Mouse (Mus musculus): Measurements from ENCODE around the gene Lpar3.
"Not testable (repeated sequence)": the region's sequence is repeated elsewhere in the genome, so short reads cannot be mapped to it uniquely, and the experiment has no call there.

The Lpar3 gene

GRCm38 (mm10) chr3:146209759-146210158 lies 11.0 kb upstream of the Lpar3 start:
- not testable (repeated sequence) for DNase-seq (ENCODE audit: low spot score)

GRCm38 (mm10) chr3:146211141-146211747 lies 9.5 kb upstream of the Lpar3 start:
- DNase-seq (ENCODE audit: low spot score): no peak

GRCm38 (mm10) chr3:146211964-146212363 lies 8.8 kb upstream of the Lpar3 start:
- DNase-seq (ENCODE audit: low spot score): no peak

- no peak for DNase-seq (ENCODE audit: low spot score)
Observed at GRCm38 (mm10) chr3:146213336-146213735, 7.4 kb upstream of the Lpar3 start.

GRCm38 (mm10) chr3:146216561-146216960 lies 4.2 kb upstream of the Lpar3 start:
- DNase-seq (ENCODE audit: low spot score): no peak

- DNase-seq (ENCODE audit: low spot score): no peak
Observed at GRCm38 (mm10) chr3:146224271-146224670, 3.5 kb downstream of the Lpar3 start.

- DNase-seq (ENCODE audit: low spot score): no peak
Observed at GRCm38 (mm10) chr3:146225061-146225761, 4.4 kb downstream of the Lpar3 start.

- DNase-seq (ENCODE audit: low spot score): no peak
Observed at GRCm38 (mm10) chr3:146227427-146227826, 6.7 kb downstream of the Lpar3 start.

- DNase-seq (ENCODE audit: low spot score): no peak
Observed at GRCm38 (mm10) chr3:146228559-146229310, 8.0 kb downstream of the Lpar3 start.

- DNase-seq (ENCODE audit: low spot score): no peak
Observed at GRCm38 (mm10) chr3:146232708-146233107, 11.9 kb downstream of the Lpar3 start.

- no peak for DNase-seq (ENCODE audit: low spot score)
Observed at GRCm38 (mm10) chr3:146233741-146234140, 13.0 kb downstream of the Lpar3 start.

- DNase-seq (ENCODE audit: low spot score): no peak
Observed at GRCm38 (mm10) chr3:146234530-146234929, 13.8 kb downstream of the Lpar3 start.

GRCm38 (mm10) chr3:146236280-146236679 lies 15.5 kb downstream of the Lpar3 start:
- DNase-seq (ENCODE audit: low spot score): no peak

GRCm38 (mm10) chr3:146237676-146238075 lies 16.9 kb downstream of the Lpar3 start:
- no peak for DNase-seq (ENCODE audit: low spot score)

GRCm38 (mm10) chr3:146244630-146245029 lies 23.9 kb downstream of the Lpar3 start:
- DNase-seq (ENCODE audit: low spot score): no peak

GRCm38 (mm10) chr3:146246557-146246956 lies 25.8 kb downstream of the Lpar3 start:
- DNase-seq (ENCODE audit: low spot score): no peak

- no peak for DNase-seq (ENCODE audit: low spot score)
Observed at GRCm38 (mm10) chr3:146246992-146247391, 26.2 kb downstream of the Lpar3 start.

- DNase-seq (ENCODE audit: low spot score): no peak
Observed at GRCm38 (mm10) chr3:146249895-146250294, 29.1 kb downstream of the Lpar3 start.

GRCm38 (mm10) chr3:146251771-146252170 lies 31.0 kb downstream of the Lpar3 start:
- DNase-seq (ENCODE audit: low spot score): no peak

GRCm38 (mm10) chr3:146253736-146254320 lies 33.1 kb downstream of the Lpar3 start:
- no peak for DNase-seq (ENCODE audit: low spot score)

- DNase-seq (ENCODE audit: low spot score): no peak
Observed at GRCm38 (mm10) chr3:146255123-146255522, 34.4 kb downstream of the Lpar3 start.

- no peak for DNase-seq (ENCODE audit: low spot score)
Observed at GRCm38 (mm10) chr3:146257483-146258122, 36.8 kb downstream of the Lpar3 start.
